Mouse (Mus musculus): Measurements from ENCODE around the gene Slc9a9.

- TF ChIP-seq POLR2A (IDR thresholded peaks at IDR 0.05; ENCODE audit: borderline replicate concordance, control insufficient read depth, low read depth, low read length) (no peak), CTCF (IDR thresholded peaks at IDR 0.05; ENCODE audit: control insufficient read depth, insufficient read depth, low read length) (no peak)
Observed at GRCm38 (mm10) chr9:94838479-94839031, 168.8 kb downstream of the Slc9a9 start.

Data from bone marrow, adult 2 months (tissue).